Mouse (Mus musculus) MEL (cell line): ENCODE data around the gene Syt8. TPM values are rescaled to one million over a fixed set of nuclear protein-coding genes. Genes with fewer than 3 reads are reported as not detected.

Source experiments
- DNase-seq: peaks from one replicate; pipeline ENCODE4 v3.0.0; 2011; ENCODE audit warnings: low read depth, low spot score
- H3K27ac ChIP-seq: 2 replicates; pipeline ENCODE4 v1.5.1; 2012; ENCODE audit warnings: low read depth, mild to moderate bottlenecking, control low read depth, low read length, moderate library complexity; ENCODE audit not compliant: control insufficient read depth
- H3K27me3 ChIP-seq, 2 experiments: fragments of 150-350 bp in 1 of 2; sonication (generic) in 1 of 2; 2 replicates each; pipeline ENCODE4 v1.6.1; 2012; ENCODE audit warnings: low read length in 2 of 2, mild to moderate bottlenecking in 2 of 2, improper control_type of control experiment in 1 of 2, moderate library complexity in 1 of 2; ENCODE audit not compliant: insufficient read depth in 2 of 2, control insufficient read depth in 1 of 2
- H3K36me3 ChIP-seq, 2 experiments: 2 replicates each; pipeline ENCODE4 v1.6.1; 2012 to 2014; ENCODE audit warnings: low read length in 2 of 2, improper control_type of control experiment in 1 of 2, inconsistent platforms in 1 of 2, mild to moderate bottlenecking in 1 of 2; ENCODE audit not compliant: insufficient read depth in 2 of 2, control insufficient read depth in 1 of 2
- H3K4me1 ChIP-seq, 2 experiments: fragments of 150-350 bp in 1 of 2; sonication (generic) in 1 of 2; 2 replicates each; pipeline ENCODE4 v1.6.1; 2012; ENCODE audit warnings: low read length in 2 of 2, improper control_type of control experiment in 1 of 2, mild to moderate bottlenecking in 1 of 2; ENCODE audit not compliant: insufficient read depth in 2 of 2, control insufficient read depth in 1 of 2
- H3K4me3 ChIP-seq, 2 experiments: fragments of 150-350 bp in 1 of 2; sonication (generic) in 1 of 2; 2 replicates each; pipeline ENCODE4 v1.5.1; 2012; ENCODE audit warnings: low read depth in 2 of 2, low read length in 2 of 2, mild to moderate bottlenecking in 2 of 2, moderate library complexity in 2 of 2, control low read depth in 1 of 2, improper control_type of control experiment in 1 of 2; ENCODE audit not compliant: control insufficient read depth in 1 of 2, insufficient read depth in 1 of 2
- H3K79me2 ChIP-seq: 2 replicates; pipeline ENCODE4 v1.6.1; 2012; ENCODE audit warnings: mild to moderate bottlenecking, low read length, moderate library complexity; ENCODE audit not compliant: control insufficient read depth, poor library complexity, insufficient read depth
- H3K9ac ChIP-seq: 2 replicates; pipeline ENCODE4 v1.6.1; 2012; ENCODE audit warnings: low read depth, mild to moderate bottlenecking, control low read depth, low read length, moderate library complexity; ENCODE audit not compliant: control insufficient read depth, poor library complexity, severe bottlenecking
- H3K9me3 ChIP-seq: fragments of 150-350 bp; sonication (generic); replicated peaks from 2 replicates; pipeline ENCODE4 v1.6.1; 2012; ENCODE audit warnings: mild to moderate bottlenecking, low read length, improper control_type of control experiment, moderate library complexity; ENCODE audit not compliant: insufficient read depth
- CHD1 ChIP-seq: IDR thresholded peaks from 2 replicates; pipeline ENCODE4 v1.6.1; 2012; ENCODE audit warnings: low read depth, mild to moderate bottlenecking, inconsistent platforms, low read length, improper control_type of control experiment
- ETS1 ChIP-seq: IDR thresholded peaks from 2 replicates; pipeline ENCODE4 v1.6.1; 2012; ENCODE audit warnings: low read depth, mild to moderate bottlenecking, inconsistent platforms, low read length, improper control_type of control experiment, moderate library complexity
- GABPA ChIP-seq: IDR thresholded peaks from 2 replicates; pipeline ENCODE4 v1.6.1; 2012; ENCODE audit warnings: low read depth, mild to moderate bottlenecking, inconsistent platforms, low read length, improper control_type of control experiment, moderate library complexity
- HCFC1 ChIP-seq: IDR thresholded peaks from 2 replicates; pipeline ENCODE4 v1.6.1; 2012; ENCODE audit warnings: low read depth, mild to moderate bottlenecking, inconsistent platforms, low read length, improper control_type of control experiment, moderate library complexity
- JUND ChIP-seq: IDR thresholded peaks from 2 replicates; pipeline ENCODE4 v1.6.1; 2011; ENCODE audit warnings: low read depth, mild to moderate bottlenecking, improper control_type of control experiment, low read length
- KAT2A ChIP-seq: conservative IDR thresholded peaks from 2 replicates; pipeline ENCODE4 v1.6.1; 2012; ENCODE audit warnings: low read depth, low read length, improper control_type of control experiment, inconsistent platforms
- MAFK ChIP-seq: IDR thresholded peaks from 2 replicates; pipeline ENCODE4 v1.6.1; 2011; ENCODE audit warnings: low read depth, mild to moderate bottlenecking, low read length, improper control_type of control experiment, borderline replicate concordance
- MYB ChIP-seq: IDR thresholded peaks from 2 replicates; pipeline ENCODE4 v1.6.1; 2011; ENCODE audit warnings: mild to moderate bottlenecking, low read depth, low read length, improper control_type of control experiment
- NELFE ChIP-seq: IDR thresholded peaks from 2 replicates; pipeline ENCODE4 v1.6.1; 2011; ENCODE audit warnings: low read depth, low read length, improper control_type of control experiment
- NRF1 ChIP-seq: IDR thresholded peaks from 2 replicates; pipeline ENCODE4 v1.6.1; 2014; ENCODE audit warnings: low read depth, mild to moderate bottlenecking, inconsistent platforms, low read length, improper control_type of control experiment, moderate library complexity; ENCODE audit not compliant: poor library complexity, insufficient read depth, severe bottlenecking
- POLR2A ChIP-seq, 2 experiments: IDR thresholded peaks; 2 replicates each; pipeline ENCODE4 v1.6.1; 2011 to 2012; ENCODE audit warnings: low read length in 2 of 2, mild to moderate bottlenecking in 2 of 2, control low read depth in 1 of 2, improper control_type of control experiment in 1 of 2, low read depth in 1 of 2, moderate library complexity in 1 of 2; ENCODE audit not compliant: control insufficient read depth in 1 of 2, insufficient read depth in 1 of 2, poor library complexity in 1 of 2
- POLR2AphosphoS2 ChIP-seq: IDR thresholded peaks from 2 replicates; pipeline ENCODE4 v1.6.1; 2011; ENCODE audit warnings: low read length, improper control_type of control experiment
- POLR2AphosphoS5 ChIP-seq: IDR thresholded peaks from 2 replicates; pipeline ENCODE4 v1.6.1; 2012; ENCODE audit warnings: low read depth, borderline replicate concordance, mild to moderate bottlenecking, inconsistent platforms, low read length, moderate library complexity, mixed read lengths
- RAD21 ChIP-seq: IDR thresholded peaks from 2 replicates; pipeline ENCODE4 v1.6.1; 2011; ENCODE audit warnings: mild to moderate bottlenecking, low read depth, low read length, improper control_type of control experiment
- SIN3A ChIP-seq: IDR thresholded peaks from 2 replicates; pipeline ENCODE4 v1.6.1; 2012; ENCODE audit warnings: low read length, improper control_type of control experiment, inconsistent platforms
- TCF12 ChIP-seq: IDR thresholded peaks from 2 replicates; pipeline ENCODE4 v1.6.1; 2014; ENCODE audit warnings: low read depth, mild to moderate bottlenecking, inconsistent platforms, low read length, improper control_type of control experiment, moderate library complexity
- UBTF ChIP-seq: IDR thresholded peaks from 2 replicates; pipeline ENCODE4 v1.6.1; 2012; ENCODE audit warnings: low read depth, mild to moderate bottlenecking, inconsistent platforms, low read length, improper control_type of control experiment, moderate library complexity, borderline replicate concordance; ENCODE audit not compliant: insufficient read depth
- ZMIZ1 ChIP-seq: IDR thresholded peaks from 2 replicates; pipeline ENCODE4 v1.6.1; 2012; ENCODE audit warnings: low read depth, mild to moderate bottlenecking, inconsistent platforms, low read length, improper control_type of control experiment, moderate library complexity
- ZNF384 ChIP-seq: IDR thresholded peaks from 2 replicates; pipeline ENCODE4 v1.6.1; 2012; ENCODE audit warnings: low read depth, mild to moderate bottlenecking, inconsistent platforms, low read length, improper control_type of control experiment
- polyA plus RNA-seq, 2 experiments: library from polyadenylated mRNA; stranded (reverse) in 1 of 2; unstranded in 1 of 2; fragments of >175 nt in 1 of 2; fragments of >200 nt in 1 of 2; gene quantifications; 2 replicates each; pipeline versions ENCODE4 v1.2.1 to v1.2.4; 2012; ENCODE audit warnings: low replicate concordance in 2 of 2, low read depth in 1 of 2; ENCODE audit not compliant: insufficient read length in 2 of 2, insufficient read depth in 1 of 2, missing spikeins in 1 of 2
- total RNA-seq: library from RNA; depleted of rRNA; stranded (reverse); fragments of 300-350 nt; gene quantifications from 2 replicates; pipeline ENCODE4 v1.2.3, GENCODE M21; 2012

The Syt8 gene
- total and polyA plus RNA-seq, 3 experiments, result not detected

DNA sequence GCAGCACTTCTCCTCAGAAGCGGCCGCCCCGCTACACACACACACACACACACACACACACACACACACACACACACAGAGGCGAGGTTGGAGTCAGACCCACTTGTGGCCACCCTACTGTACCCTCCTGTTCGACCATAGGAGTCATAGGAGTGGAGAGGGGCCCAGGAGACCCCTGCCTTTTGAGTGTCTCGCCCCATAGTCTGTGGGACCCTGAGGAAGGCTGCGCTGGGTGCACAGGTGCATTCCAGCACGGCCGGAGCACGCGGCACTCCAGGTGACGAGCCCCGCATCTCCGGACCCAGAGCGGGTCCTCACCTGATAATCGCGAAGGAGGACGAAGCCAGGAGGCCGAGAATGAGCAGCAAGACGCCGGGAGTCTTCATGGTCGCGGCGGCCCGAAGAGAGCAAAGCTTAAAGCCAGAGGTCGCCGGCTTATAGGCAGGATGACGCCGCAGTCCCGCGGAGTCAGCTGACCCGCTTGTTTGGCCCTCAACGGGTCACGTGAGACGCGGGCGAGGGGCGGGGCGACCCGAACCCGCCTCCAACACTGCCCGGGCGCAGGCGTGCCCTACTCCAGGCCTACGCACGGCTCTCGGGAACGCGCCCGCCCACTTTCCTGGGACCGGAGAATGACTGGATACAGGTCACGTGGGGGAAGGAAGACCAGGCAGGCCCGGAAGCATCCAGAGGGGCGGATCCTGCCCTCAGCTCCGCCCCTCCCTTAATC, 47.1 kb upstream of the Syt8 start, which contains the start of gene Ctsd (continued):
- TF ChIP-seq SIN3A (peak; percentile 95), NRF1 (peak; percentile 79), RAD21 (no peak), KAT2A (no peak), UBTF (no peak), POLR2AphosphoS2 (peak; percentile 15; the same call in 1 of the 2 replicates), GABPA (no peak), JUND (no peak), TCF12 (peak; percentile 26; the same call in 1 of the 2 replicates), ZNF384 (no peak), MYB (no peak), CHD1 (no peak), POLR2AphosphoS5 (no peak), MAFK (no peak)

- DNase-seq, result no peak
- Histone ChIP-seq H3K4me3 (peak overlapping the region; percentile 35 to 64; a peak in 3 of 4 replicates), H3K27ac (peak overlapping the region; percentile 0), H3K9me3 (no peaks in the 10 kb centered on the region), H3K79me2 (peaks cover 21% of the 10 kb centered on the region), H3K9ac (0 out of 2 replicates have a peak overlapping the region, but pooled peaks have one; percentile 1), H3K27me3 (no peaks in the 10 kb centered on the region), H3K4me1 (peaks cover 4 to 30% of the 10 kb centered on the region in 2 experiments; a peak in 3 of 4 replicates), H3K36me3 (peaks cover 2 to 4% of the 10 kb centered on the region in 2 experiments)
- TF ChIP-seq TCF12 (peak; percentile 4; the same call in 1 of the 2 replicates), ZMIZ1 (peak; percentile 89), POLR2AphosphoS2 (peak; percentile 54; the same call in 1 of the 2 replicates), CHD1 (no peak), ETS1 (no peak; the same call in 1 of the 2 replicates), NELFE (0 out of 2 replicates have a peak, but pooled peaks have one; percentile 55), HCFC1 (no peak), POLR2A (IDR thresholded peaks at IDR 0.05; ENCODE audit: control insufficient read depth in 1 of 2, insufficient read depth in 1 of 2, low read depth in 1 of 2, low read length in 2 of 2, poor library complexity in 1 of 2) (peak in 1 of 2 experiments; percentile 47; a peak in 1 of 4 replicates)
Observed at GRCm38 (mm10) chr7:142388198-142388597, 46.5 kb upstream of the Syt8 start.
